Mouse (Mus musculus) hindbrain, embryonic 15.5 days (tissue): ENCODE results near the gene Mctp1. TPM values are rescaled to one million over a fixed set of nuclear protein-coding genes. Genes with fewer than 3 reads are reported as not detected.
"Not testable (repeated sequence)": the region's sequence is repeated elsewhere in the genome, so short reads cannot be mapped to it uniquely, and the experiment has no call there.

ENCODE experiments used
- ATAC-seq: fragments of 200-750 bp; cut with Nextera tagmentation; 2 replicates; pipeline ENCODE4 v1.8.0; 2017; ENCODE audit warnings: low read depth, moderate number of reproducible peaks, moderate TSS enrichment; ENCODE audit not compliant: low FRiP score
- H3K27ac ChIP-seq: fragments of 300-500 bp; sonication (generic); replicated peaks from 2 replicates; pipeline ENCODE4 v1.5.1; 2015; ENCODE audit warnings: mild to moderate bottlenecking, inconsistent platforms
- H3K27me3 ChIP-seq: fragments of 300-500 bp; sonication (generic); 2 replicates; pipeline ENCODE4 v1.6.1; 2015; ENCODE audit warnings: control low read depth, inconsistent platforms
- H3K36me3 ChIP-seq: fragments of 300-500 bp; sonication (generic); 2 replicates; pipeline ENCODE4 v1.6.1; 2015; ENCODE audit warnings: control low read depth, inconsistent platforms
- H3K4me1 ChIP-seq: fragments of 300-500 bp; sonication (generic); replicated peaks from 2 replicates; pipeline ENCODE4 v1.6.1; 2015; ENCODE audit warnings: control low read depth, inconsistent platforms
- H3K4me2 ChIP-seq: fragments of 300-500 bp; sonication (generic); 2 replicates; pipeline ENCODE4 v1.6.1; 2015; ENCODE audit warnings: moderate library complexity, mild to moderate bottlenecking, inconsistent platforms
- H3K4me3 ChIP-seq: fragments of 300-500 bp; sonication (generic); 2 replicates; pipeline ENCODE4 v1.5.1; 2015; ENCODE audit warnings: mild to moderate bottlenecking, inconsistent platforms
- H3K9ac ChIP-seq: fragments of 300-500 bp; sonication (generic); 2 replicates; pipeline ENCODE4 v1.6.1; 2015; ENCODE audit warnings: inconsistent platforms
- H3K9me3 ChIP-seq: fragments of 300-500 bp; sonication (generic); 2 replicates; pipeline ENCODE4 v1.6.1; 2016; ENCODE audit warnings: control low read depth, inconsistent platforms
- WGBS: fragments of 180-500 bp; shearing (Covaris S2); methylation state at CpG from one replicate; pipeline ENCODE4 v1.1.7; 2015; 5-methylcytosine and 5-hydroxymethylcytosine counted together
- polyA plus RNA-seq: library from polyadenylated mRNA; unstranded; fragments of >200 nt; fragmentation: Nextera tagmentation; extraction: Ambion mirVana; gene quantifications from 2 replicates; pipeline ENCODE4 v1.2.1, GENCODE M21; 2015

The Mctp1 gene
- polyA plus RNA-seq, 1 experiment from 2014 or later = 3.9 TPM

- no peak overlapping the region for H3K9ac ChIP-seq
- no peaks in the 10 kb centered on the region for H3K36me3 ChIP-seq
- ATAC-seq = no peak
- no peak overlapping the region for H3K27ac ChIP-seq
- H3K27me3 ChIP-seq = no peaks in the 10 kb centered on the region
- no peaks in the 10 kb centered on the region for H3K4me1 ChIP-seq
- H3K4me3 ChIP-seq = no peak overlapping the region
- no peaks in the 10 kb centered on the region for H3K9me3 ChIP-seq
- H3K4me2 ChIP-seq = no peak overlapping the region
- WGBS = 58% methylated on average over 2 of the region's 2 CpGs
Observed at GRCm38 (mm10) chr13:76568569-76569211, 184.4 kb downstream of the Mctp1 start.

DNA sequence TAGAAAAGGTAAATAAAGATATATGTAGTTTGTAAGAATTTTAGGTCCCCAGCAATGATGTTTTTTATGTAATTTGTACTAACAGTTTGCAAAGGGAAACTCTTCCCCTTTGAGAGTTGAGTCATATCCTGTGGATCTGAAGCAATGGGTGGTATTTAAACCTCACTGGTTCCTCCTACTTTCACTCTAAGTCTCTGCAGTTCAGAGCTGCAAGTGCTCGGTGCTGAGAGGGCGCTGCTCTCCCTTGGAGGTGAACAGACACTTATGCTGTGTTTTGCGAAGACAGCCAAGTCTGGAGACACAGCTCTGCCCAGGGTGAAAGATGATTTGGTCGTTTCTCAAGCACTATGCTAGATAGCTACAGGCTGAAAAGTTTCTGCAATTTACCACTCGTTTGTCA, 195.1 kb downstream of the Mctp1 start:
- no peak overlapping the region for H3K27ac ChIP-seq
- no peaks in the 10 kb centered on the region for H3K4me1 ChIP-seq
- no peak overlapping the region for H3K9ac ChIP-seq
- 54% methylated on average over 5 of the region's 5 CpGs for WGBS
- H3K4me2 ChIP-seq = no peak overlapping the region
- no peak for ATAC-seq
- H3K27me3 ChIP-seq = no peaks in the 10 kb centered on the region
- no peaks in the 10 kb centered on the region for H3K36me3 ChIP-seq
- no peak overlapping the region for H3K4me3 ChIP-seq
- no peaks in the 10 kb centered on the region for H3K9me3 ChIP-seq

- Histone ChIP-seq H3K9me3 (no peaks in the 10 kb centered on the region), H3K4me3 (no peak overlapping the region), H3K27ac (no peak overlapping the region), H3K4me2 (no peak overlapping the region), H3K9ac (no peak overlapping the region), H3K27me3 (no peaks in the 10 kb centered on the region), H3K4me1 (no peaks in the 10 kb centered on the region), H3K36me3 (no peaks in the 10 kb centered on the region)
- ATAC-seq = no peak
- WGBS = 72% methylated on average over 3 of the region's 3 CpGs
Observed at GRCm38 (mm10) chr13:76585447-76585846, 201.1 kb downstream of the Mctp1 start.

- H3K9me3 ChIP-seq, H3K27me3 ChIP-seq, H3K4me3 ChIP-seq, H3K9ac ChIP-seq, H3K27ac ChIP-seq, H3K4me2 ChIP-seq, H3K36me3 ChIP-seq, H3K4me1 ChIP-seq: not testable (repeated sequence)
- ATAC-seq = peak; percentile 54; the same call in 1 of the 2 replicates
- WGBS = 91% methylated on average over 11 of the region's 11 CpGs
Observed at GRCm38 (mm10) chr13:76590709-76591108, 206.4 kb downstream of the Mctp1 start.

DNA sequence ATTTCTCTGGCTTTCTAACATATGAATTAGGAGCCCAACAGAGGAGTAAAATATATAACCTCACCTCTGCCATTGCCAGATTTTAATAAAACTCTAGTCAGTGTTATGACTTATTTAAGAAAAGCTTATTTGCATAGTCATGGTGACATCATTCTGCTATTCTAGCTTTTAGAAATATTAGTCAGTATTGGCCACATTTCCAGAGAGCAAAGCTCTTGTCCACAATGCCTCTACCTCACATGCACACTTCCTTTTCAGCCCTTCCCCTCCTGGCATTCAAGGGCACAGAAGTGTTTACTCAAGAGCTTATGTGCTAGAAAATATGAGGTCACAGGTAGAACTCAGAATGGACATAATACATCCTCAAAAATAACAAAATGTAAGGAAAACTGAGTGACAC, 206.9 kb downstream of the Mctp1 start:
- no peak overlapping the region for H3K9ac ChIP-seq
- H3K36me3 ChIP-seq = no peaks in the 10 kb centered on the region
- H3K4me1 ChIP-seq = no peaks in the 10 kb centered on the region
- no peak for ATAC-seq
- no peak overlapping the region for H3K4me3 ChIP-seq
- H3K27ac ChIP-seq = no peak overlapping the region
- no peaks in the 10 kb centered on the region for H3K9me3 ChIP-seq
- H3K4me2 ChIP-seq = no peak overlapping the region
- no peaks in the 10 kb centered on the region for H3K27me3 ChIP-seq

GRCm38 (mm10) chr13:76591692-76592091, 207.4 kb downstream of the Mctp1 start:
- H3K9me3 ChIP-seq = no peaks in the 10 kb centered on the region
- no peaks in the 10 kb centered on the region for H3K4me1 ChIP-seq
- no peak for ATAC-seq
- H3K4me2 ChIP-seq = no peak overlapping the region
- H3K27me3 ChIP-seq = no peaks in the 10 kb centered on the region
- H3K27ac ChIP-seq = no peak overlapping the region
- H3K36me3 ChIP-seq = no peaks in the 10 kb centered on the region
- WGBS = 93% methylated on average over 1 of the region's 1 CpGs
- no peak overlapping the region for H3K9ac ChIP-seq
- no peak overlapping the region for H3K4me3 ChIP-seq

- H3K36me3 ChIP-seq = no peaks in the 10 kb centered on the region
- 93% methylated on average over 2 of the region's 2 CpGs for WGBS
Observed at GRCm38 (mm10) chr13:76592908-76593307, 208.6 kb downstream of the Mctp1 start.

DNA sequence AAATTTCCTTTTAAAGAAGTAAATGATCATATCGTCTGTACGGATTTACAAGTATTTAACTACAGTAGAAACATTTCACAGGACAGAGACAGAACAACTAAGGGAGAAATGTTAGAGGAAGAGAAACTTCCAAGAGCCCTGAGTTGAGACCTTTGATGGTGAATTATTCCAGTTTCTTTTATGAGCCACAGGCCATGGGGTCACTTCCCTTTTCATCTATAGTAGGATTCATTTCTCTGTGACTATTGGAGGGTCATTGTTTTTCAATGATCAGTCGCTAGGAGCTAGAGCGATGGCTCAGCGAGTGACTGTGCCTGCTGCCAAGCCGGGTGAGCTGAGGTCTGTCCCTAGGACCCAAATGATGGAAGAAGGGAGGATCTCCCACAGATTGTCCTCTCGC, 212.7 kb downstream of the Mctp1 start:
- H3K4me2 ChIP-seq = no peak overlapping the region
- no peak overlapping the region for H3K4me3 ChIP-seq
- H3K27ac ChIP-seq = no peak overlapping the region
- H3K27me3 ChIP-seq = no peaks in the 10 kb centered on the region
- ATAC-seq = no peak
- no peaks in the 10 kb centered on the region for H3K36me3 ChIP-seq
- no peaks in the 10 kb centered on the region for H3K9me3 ChIP-seq
- WGBS = 60% methylated on average over 7 of the region's 7 CpGs
- no peak overlapping the region for H3K9ac ChIP-seq
- H3K4me1 ChIP-seq = no peaks in the 10 kb centered on the region

More at GRCm38 (mm10) chr13:76592908-76593307, 208.6 kb downstream of the Mctp1 start:
- Histone ChIP-seq H3K9me3 (no peaks in the 10 kb centered on the region), H3K4me1 (no peaks in the 10 kb centered on the region), H3K4me3 (no peak overlapping the region), H3K9ac (no peak overlapping the region), H3K27ac (no peak overlapping the region), H3K4me2 (no peak overlapping the region), H3K27me3 (no peaks in the 10 kb centered on the region)
- ATAC-seq = no peak

DNA sequence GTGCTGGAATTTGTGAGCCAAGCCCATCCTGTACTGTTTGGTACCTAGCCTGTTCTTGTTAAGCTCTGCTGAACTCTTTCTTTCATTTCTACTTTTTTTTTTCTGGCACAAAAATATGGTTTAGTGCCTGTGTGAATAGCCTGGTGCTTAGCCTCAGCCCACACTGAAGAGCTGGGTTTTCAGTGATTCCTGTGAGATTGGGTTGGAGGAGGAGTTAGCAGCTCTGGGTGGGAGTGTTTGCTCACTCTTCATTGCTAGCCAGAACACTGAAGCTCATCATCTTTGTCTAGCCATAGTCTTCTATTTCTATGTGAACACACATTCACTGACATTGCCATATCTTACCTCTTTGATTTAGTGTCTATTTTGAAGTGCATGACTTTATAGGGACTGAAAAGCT, 225.1 kb downstream of the Mctp1 start:
- H3K4me2 ChIP-seq = no peak overlapping the region
- H3K4me1 ChIP-seq = no peaks in the 10 kb centered on the region
- H3K9ac ChIP-seq = no peak overlapping the region
- H3K4me3 ChIP-seq = no peak overlapping the region
- H3K36me3 ChIP-seq = no peaks in the 10 kb centered on the region
- no peak overlapping the region for H3K27ac ChIP-seq
- ATAC-seq = no peak
- no peaks in the 10 kb centered on the region for H3K27me3 ChIP-seq
- H3K9me3 ChIP-seq = no peaks in the 10 kb centered on the region

- Histone ChIP-seq H3K9ac (no peak overlapping the region), H3K4me1 (no peaks in the 10 kb centered on the region), H3K27ac (no peak overlapping the region), H3K9me3 (no peaks in the 10 kb centered on the region), H3K27me3 (no peaks in the 10 kb centered on the region), H3K4me3 (no peak overlapping the region), H3K4me2 (no peak overlapping the region), H3K36me3 (no peaks in the 10 kb centered on the region)
- no peak for ATAC-seq
- WGBS = 57% methylated on average over 2 of the region's 2 CpGs
Observed at GRCm38 (mm10) chr13:76611499-76611898, 227.2 kb downstream of the Mctp1 start.

- Histone ChIP-seq H3K4me1 (no peaks in the 10 kb centered on the region), H3K27ac (no peak overlapping the region), H3K9me3 (no peaks in the 10 kb centered on the region), H3K36me3 (no peaks in the 10 kb centered on the region), H3K27me3 (no peaks in the 10 kb centered on the region), H3K4me3 (no peak overlapping the region), H3K4me2 (no peak overlapping the region), H3K9ac (no peak overlapping the region)
- no peak for ATAC-seq
Observed at GRCm38 (mm10) chr13:76620111-76620510, 235.8 kb downstream of the Mctp1 start.

GRCm38 (mm10) chr13:76620525-76620924, 236.2 kb downstream of the Mctp1 start:
- no peaks in the 10 kb centered on the region for H3K27me3 ChIP-seq
- no peak overlapping the region for H3K4me2 ChIP-seq
- H3K36me3 ChIP-seq = no peaks in the 10 kb centered on the region
- H3K4me1 ChIP-seq = no peaks in the 10 kb centered on the region
- no peaks in the 10 kb centered on the region for H3K9me3 ChIP-seq
- 67% methylated on average over 1 of the region's 1 CpGs for WGBS
- H3K27ac ChIP-seq = no peak overlapping the region
- no peak overlapping the region for H3K4me3 ChIP-seq
- ATAC-seq = no peak
- H3K9ac ChIP-seq = no peak overlapping the region

GRCm38 (mm10) chr13:76633707-76634106, 249.4 kb downstream of the Mctp1 start:
- H3K27me3 ChIP-seq = no peaks in the 10 kb centered on the region
- no peak overlapping the region for H3K4me3 ChIP-seq
- no peaks in the 10 kb centered on the region for H3K4me1 ChIP-seq
- WGBS = 95% methylated on average over 1 of the region's 1 CpGs
- no peak overlapping the region for H3K9ac ChIP-seq
- H3K9me3 ChIP-seq = no peaks in the 10 kb centered on the region
- no peaks in the 10 kb centered on the region for H3K36me3 ChIP-seq
- H3K4me2 ChIP-seq = no peak overlapping the region
- no peak for ATAC-seq
- H3K27ac ChIP-seq = no peak overlapping the region
